Mouse (Mus musculus) ES-E14 (cell line): Measurements from ENCODE around the gene Zfp277. TPM values are rescaled to one million over a fixed set of nuclear protein-coding genes. Genes with fewer than 3 reads are reported as not detected.

Source experiments
- DNase-seq: peaks from one replicate; pipeline ENCODE4 v3.0.0-alpha.2; 2013; ENCODE audit warnings: low read depth, low spot score
- H3K27ac ChIP-seq: 2 replicates; pipeline ENCODE4 v1.5.1; 2012; ENCODE audit warnings: low read depth, mild to moderate bottlenecking, low read length, moderate library complexity, mixed read lengths; ENCODE audit not compliant: poor library complexity, insufficient read depth, severe bottlenecking
- H3K36me3 ChIP-seq: 2 replicates; pipeline ENCODE4 v1.6.1; 2012; ENCODE audit warnings: mild to moderate bottlenecking, low read length, moderate library complexity, mixed read lengths; ENCODE audit not compliant: control insufficient read depth, poor library complexity, insufficient read depth, severe bottlenecking
- H3K4me1 ChIP-seq, 2 experiments: fragments of 150-350 bp in 1 of 2; sonication (generic) in 1 of 2; 2 replicates each; pipeline ENCODE4 v1.6.1; 2012; ENCODE audit warnings: low read length in 2 of 2, mild to moderate bottlenecking in 1 of 2, mixed read lengths in 1 of 2; ENCODE audit not compliant: control insufficient read depth in 2 of 2, insufficient read depth in 2 of 2, poor library complexity in 1 of 2
- H3K4me3 ChIP-seq, 2 experiments: fragments of 150-350 bp in 1 of 2; sonication (generic) in 1 of 2; 2 replicates each; pipeline ENCODE4 v1.5.1; 2012; ENCODE audit warnings: low read length in 2 of 2, low read depth in 1 of 2, mild to moderate bottlenecking in 1 of 2, mixed read lengths in 1 of 2; ENCODE audit not compliant: insufficient read depth in 1 of 2, poor library complexity in 1 of 2, severe bottlenecking in 1 of 2
- H3K9ac ChIP-seq: 2 replicates; pipeline ENCODE4 v1.6.1; 2012; ENCODE audit warnings: low read depth, mild to moderate bottlenecking, low read length, mixed read lengths; ENCODE audit not compliant: poor library complexity, insufficient read depth, severe bottlenecking
- H3K9me3 ChIP-seq: fragments of 150-350 bp; sonication (generic); 2 replicates; pipeline ENCODE4 v1.6.1; 2012; ENCODE audit warnings: low read depth, mild to moderate bottlenecking, low read length; ENCODE audit not compliant: control insufficient read depth, insufficient read depth
- CHD2 ChIP-seq: IDR thresholded peaks from 2 replicates; pipeline ENCODE4 v1.6.1; 2014; ENCODE audit warnings: mild to moderate bottlenecking, low read depth, low read length, inconsistent platforms
- HCFC1 ChIP-seq: IDR thresholded peaks from 2 replicates; pipeline ENCODE4 v1.6.1; 2012; ENCODE audit warnings: low read length, inconsistent platforms, borderline replicate concordance; ENCODE audit not compliant: insufficient read depth
- MAFK ChIP-seq: IDR thresholded peaks from 2 replicates; pipeline ENCODE4 v1.6.1; 2014; ENCODE audit warnings: mild to moderate bottlenecking, low read depth, low read length, inconsistent platforms; ENCODE audit not compliant: insufficient read depth
- ZC3H11A ChIP-seq: IDR thresholded peaks from 2 replicates; pipeline ENCODE4 v1.6.1; 2012; ENCODE audit warnings: low read depth, mild to moderate bottlenecking, inconsistent platforms, low read length, borderline replicate concordance
- ZNF384 ChIP-seq: IDR thresholded peaks from 2 replicates; pipeline ENCODE4 v1.6.1; 2012; ENCODE audit warnings: low read depth, low read length, inconsistent platforms
- in situ Hi-C, 2 experiments: fragments of 600-800 bp; cut with MboI; formaldehyde crosslinking; loops; one replicate each; pipeline ENCODE4 v1.15.1; 2025; ENCODE audit warnings: low sequenced_read_pairs in 2 of 2, inconsistent platforms in 1 of 2; ENCODE audit not compliant: unreplicated experiment in 2 of 2
- total RNA-seq: library from RNA; depleted of rRNA; stranded (reverse); fragments of 300-350 nt; gene quantifications from 2 replicates; pipeline ENCODE4 v1.2.3, GENCODE M21; 2012

The Zfp277 gene
- total RNA-seq, 1 experiment: 21.9 TPM

DNA sequence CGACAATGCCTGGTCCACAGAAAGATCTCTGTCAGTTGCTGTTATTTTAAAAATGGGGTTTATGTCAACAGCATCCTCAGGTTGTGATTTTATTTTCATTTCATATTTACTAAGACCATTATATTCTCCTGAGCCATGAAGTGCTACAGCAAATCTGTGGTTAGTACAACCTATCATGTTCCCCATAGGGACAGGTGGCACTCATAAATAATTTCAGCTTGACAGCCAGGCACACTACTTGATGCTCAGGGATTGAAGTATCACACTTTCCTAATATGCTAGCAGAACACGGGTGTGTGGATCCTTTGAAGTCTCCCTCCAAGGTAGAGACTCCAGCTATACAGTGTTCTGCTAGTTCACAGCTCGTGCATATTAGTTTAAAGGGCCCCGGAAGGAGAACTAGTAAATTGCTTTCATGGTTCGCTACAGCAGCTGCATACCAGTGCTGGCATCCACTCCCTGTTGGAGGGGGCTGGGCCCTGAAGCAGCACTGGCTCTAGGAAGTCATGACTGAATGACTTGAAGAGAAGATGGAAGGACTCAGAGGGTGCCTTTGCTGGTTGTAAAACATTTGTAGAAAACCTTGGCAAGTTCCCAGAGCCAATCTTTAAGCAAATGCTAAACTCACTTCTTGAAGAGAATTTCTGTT is 118.6 kb downstream of the Zfp277 start:
- Histone ChIP-seq H3K36me3 (no peaks in the 10 kb centered on the region), H3K27ac (no peak overlapping the region), H3K4me1 (no peaks in the 10 kb centered on the region), H3K9ac (no peak overlapping the region), H3K9me3 (no peaks in the 10 kb centered on the region), H3K4me3 (no peak overlapping the region)
- in situ Hi-C loops: no loop called here
- TF ChIP-seq ZC3H11A (no peak), ZNF384 (no peak), MAFK (no peak), CHD2 (no peak), HCFC1 (no peak)
- no peak for DNase-seq

DNA sequence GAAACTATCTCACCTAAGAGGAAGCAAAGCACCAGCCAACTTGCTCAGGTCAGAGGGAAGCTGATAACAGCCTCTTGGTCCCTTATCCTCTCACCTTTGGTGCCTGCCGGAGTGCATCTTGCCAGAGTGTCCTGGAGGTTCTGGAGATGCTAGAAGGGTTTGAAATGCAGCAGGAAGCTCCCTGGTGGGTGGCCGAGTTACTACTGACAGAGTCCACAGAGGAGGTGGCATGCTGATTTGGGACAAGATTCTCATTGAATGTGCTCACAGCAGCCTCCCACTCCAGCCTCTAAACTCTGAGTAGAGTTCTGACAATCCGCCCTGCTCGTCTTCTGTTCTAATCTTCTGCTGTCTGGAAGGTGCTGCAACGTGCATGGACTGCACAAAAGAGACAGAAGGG is 120.1 kb downstream of the Zfp277 start:
- TF ChIP-seq ZC3H11A: no peak
- no peak for TF ChIP-seq ZNF384
- no peak for TF ChIP-seq CHD2
- no peak for TF ChIP-seq HCFC1
- no peak for TF ChIP-seq MAFK
- H3K9ac ChIP-seq: no peak overlapping the region
- no peak for DNase-seq
- in situ Hi-C loops: no loop called here
- no peaks in the 10 kb centered on the region for H3K36me3 ChIP-seq
- H3K4me3 ChIP-seq: no peak overlapping the region
- no peaks in the 10 kb centered on the region for H3K9me3 ChIP-seq
- H3K27ac ChIP-seq: no peak overlapping the region
- H3K4me1 ChIP-seq: no peaks in the 10 kb centered on the region

DNA sequence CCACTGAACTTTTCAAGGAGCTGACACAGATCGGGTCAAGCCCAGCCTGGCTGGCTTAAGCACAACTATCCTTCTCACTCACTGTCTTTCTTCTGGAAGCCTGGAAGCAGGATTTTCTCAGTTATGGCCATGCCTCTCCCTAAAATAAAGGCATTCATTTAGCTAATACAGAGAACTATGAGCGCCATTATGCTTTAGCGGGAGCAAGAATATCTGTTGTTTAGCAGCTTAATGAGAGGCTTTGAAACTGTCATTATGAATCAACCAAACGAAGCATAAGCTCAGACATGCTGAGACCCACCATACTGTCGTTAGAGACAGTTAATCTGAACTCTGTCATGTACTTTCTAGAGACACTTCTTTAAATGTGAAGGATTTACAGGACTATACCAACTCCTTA is 120.9 kb downstream of the Zfp277 start:
- DNase-seq: no peak
- Histone ChIP-seq H3K9ac (no peak overlapping the region), H3K4me1 (no peaks in the 10 kb centered on the region), H3K27ac (no peak overlapping the region), H3K36me3 (0 out of 2 replicates have a peak, but pooled peaks cover 1% of the 10 kb centered on the region), H3K4me3 (no peak overlapping the region), H3K9me3 (no peaks in the 10 kb centered on the region)
- in situ Hi-C loops: no loop called here
- no peak for TF ChIP-seq MAFK
- no peak for TF ChIP-seq ZC3H11A
- no peak for TF ChIP-seq ZNF384
- TF ChIP-seq CHD2: no peak
- TF ChIP-seq HCFC1: no peak

DNA sequence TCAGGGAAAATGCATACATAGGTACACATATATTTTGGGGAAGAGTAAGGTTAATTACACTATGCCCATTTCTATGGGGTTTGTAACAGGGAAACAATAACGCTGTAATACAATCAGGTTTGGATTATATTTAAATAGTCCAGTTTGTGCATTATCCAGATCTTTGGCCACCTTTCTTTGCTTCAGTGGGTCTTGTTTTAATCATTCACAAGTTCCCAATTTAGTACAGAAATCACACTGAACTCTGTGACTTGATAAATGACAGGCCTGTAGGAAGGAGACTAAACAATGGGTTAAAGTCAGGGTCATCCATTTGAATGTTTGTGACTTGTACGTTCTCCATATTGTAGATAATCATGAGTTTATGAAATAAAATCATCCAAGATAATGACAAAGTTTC is 130.6 kb downstream of the Zfp277 start:
- 0 out of 2 replicates have a peak, but pooled peaks cover 1% of the 10 kb centered on the region for H3K36me3 ChIP-seq
- no peak overlapping the region for H3K9ac ChIP-seq
- no peaks in the 10 kb centered on the region for H3K4me1 ChIP-seq
- no peak overlapping the region for H3K27ac ChIP-seq
- H3K9me3 ChIP-seq: no peaks in the 10 kb centered on the region
- DNase-seq: no peak
- in situ Hi-C loops: no loop called here
- TF ChIP-seq CHD2: no peak
- no peak overlapping the region for H3K4me3 ChIP-seq

DNA sequence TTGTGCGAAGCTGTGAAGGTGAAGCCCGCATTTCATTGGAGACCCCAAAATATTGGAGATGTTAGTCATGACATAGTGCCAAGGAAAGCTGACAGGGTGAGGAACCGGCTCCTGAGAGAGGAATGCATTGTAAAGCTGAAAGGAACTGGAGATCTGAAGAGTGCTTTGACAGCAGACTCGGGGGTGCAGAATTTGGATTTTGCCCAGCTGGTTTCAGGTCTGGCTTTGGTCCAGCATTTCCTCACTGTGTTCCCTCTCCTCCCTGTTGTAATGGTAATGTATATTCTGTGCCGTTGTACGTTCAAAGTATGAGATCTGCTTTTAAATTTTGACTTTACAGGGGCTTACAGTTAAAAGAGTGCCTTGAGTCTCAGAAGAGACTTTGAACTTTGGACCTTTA is 141.7 kb downstream of the Zfp277 start:
- Histone ChIP-seq H3K9ac (no peak overlapping the region), H3K4me1 (no peaks in the 10 kb centered on the region), H3K9me3 (no peaks in the 10 kb centered on the region), H3K36me3 (no peaks in the 10 kb centered on the region), H3K27ac (no peak overlapping the region), H3K4me3 (no peak overlapping the region)
- DNase-seq: no peak
- in situ Hi-C loops: no loop called here
- no peak for TF ChIP-seq MAFK
- no peak for TF ChIP-seq CHD2
- no peak for TF ChIP-seq ZC3H11A
- no peak for TF ChIP-seq ZNF384
- TF ChIP-seq HCFC1: no peak
